Mouse (Mus musculus) heart, embryonic 15.5 days (tissue): Measurements from ENCODE around the gene Nr1d2. TPM values are rescaled to one million over a fixed set of nuclear protein-coding genes. Genes with fewer than 3 reads are reported as not detected.
"Not testable (repeated sequence)": the region's sequence is repeated elsewhere in the genome, so short reads cannot be mapped to it uniquely, and the experiment has no call there.

Source experiments
- ATAC-seq: fragments of 200-750 bp; cut with Nextera tagmentation; replicated peaks from 2 replicates; pipeline ENCODE4 v1.8.0; 2017; ENCODE audit warnings: low read depth, moderate TSS enrichment; ENCODE audit not compliant: insufficient number of reproducible peaks, insufficient read depth, low FRiP score
- H3K27ac ChIP-seq: fragments of 300-500 bp; sonication (generic); 2 replicates; pipeline ENCODE4 v1.5.1; 2015; ENCODE audit warnings: mild to moderate bottlenecking, inconsistent platforms
- H3K27me3 ChIP-seq: fragments of 300-500 bp; sonication (generic); 2 replicates; pipeline ENCODE4 v1.6.1; 2015; ENCODE audit warnings: inconsistent platforms
- H3K36me3 ChIP-seq: fragments of 300-500 bp; sonication (generic); 2 replicates; pipeline ENCODE4 v1.6.1; 2015; ENCODE audit warnings: mild to moderate bottlenecking, inconsistent platforms
- H3K4me1 ChIP-seq: fragments of 300-500 bp; sonication (generic); replicated peaks from 2 replicates; pipeline ENCODE4 v1.6.1; 2015; ENCODE audit warnings: inconsistent platforms
- H3K4me2 ChIP-seq: fragments of 300-500 bp; sonication (generic); 2 replicates; pipeline ENCODE4 v1.6.1; 2015; ENCODE audit warnings: inconsistent platforms, mild to moderate bottlenecking, moderate library complexity
- H3K4me3 ChIP-seq: fragments of 300-500 bp; sonication (generic); 2 replicates; pipeline ENCODE4 v1.5.1; 2015; ENCODE audit warnings: mild to moderate bottlenecking, inconsistent platforms
- H3K9ac ChIP-seq: fragments of 300-500 bp; sonication (generic); 2 replicates; pipeline ENCODE4 v1.6.1; 2015; ENCODE audit warnings: mild to moderate bottlenecking, inconsistent platforms
- H3K9me3 ChIP-seq: fragments of 300-500 bp; sonication (generic); replicated peaks from 2 replicates; pipeline ENCODE4 v1.6.1; 2016; ENCODE audit warnings: inconsistent platforms
- WGBS: fragments of 180-500 bp; shearing (Covaris S2); methylation state at CpG from one replicate; pipeline ENCODE4 v1.1.7; 2015; ENCODE audit warnings: mixed read lengths; 5-methylcytosine and 5-hydroxymethylcytosine counted together
- polyA plus RNA-seq: library from polyadenylated mRNA; unstranded; fragments of >200 nt; fragmentation: Nextera tagmentation; extraction: Ambion mirVana; gene quantifications from 2 replicates; pipeline ENCODE4 v1.2.1, GENCODE M21; 2015

Gene Nr1d2
- polyA plus RNA-seq, 1 experiment from 2014 or later = 11.3 TPM

DNA sequence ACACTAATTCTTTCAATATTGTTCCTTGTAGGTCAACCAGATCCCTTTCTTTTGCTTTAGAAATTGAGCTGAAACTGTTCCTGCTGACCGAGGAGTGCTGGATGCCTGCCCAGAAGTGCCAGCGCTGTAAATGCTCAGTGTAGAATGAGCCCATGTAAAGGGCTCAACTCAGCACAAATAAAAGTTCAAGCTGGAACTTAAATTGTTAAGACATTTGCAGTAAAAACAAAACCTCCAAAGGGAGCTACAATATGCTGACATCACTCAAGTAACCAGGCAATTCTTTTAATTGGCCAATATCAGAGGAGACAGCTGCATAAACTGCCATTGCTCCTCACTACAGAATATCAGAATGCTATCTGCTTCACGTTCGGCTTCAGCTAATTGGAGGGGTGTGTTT lies 24.5 kb upstream of the Nr1d2 start:
- Histone ChIP-seq H3K9ac (no peak overlapping the region), H3K4me1 (peaks cover 6% of the 10 kb centered on the region), H3K4me3 (no peak overlapping the region), H3K4me2 (no peak overlapping the region), H3K9me3 (no peaks in the 10 kb centered on the region), H3K27ac (peak overlapping the region; percentile 16; the same call in 1 of the 2 replicates), H3K27me3 (no peaks in the 10 kb centered on the region), H3K36me3 (peaks cover 20% of the 10 kb centered on the region)
- WGBS = 23% methylated on average over 4 of the region's 4 CpGs
- ATAC-seq = no peak

DNA sequence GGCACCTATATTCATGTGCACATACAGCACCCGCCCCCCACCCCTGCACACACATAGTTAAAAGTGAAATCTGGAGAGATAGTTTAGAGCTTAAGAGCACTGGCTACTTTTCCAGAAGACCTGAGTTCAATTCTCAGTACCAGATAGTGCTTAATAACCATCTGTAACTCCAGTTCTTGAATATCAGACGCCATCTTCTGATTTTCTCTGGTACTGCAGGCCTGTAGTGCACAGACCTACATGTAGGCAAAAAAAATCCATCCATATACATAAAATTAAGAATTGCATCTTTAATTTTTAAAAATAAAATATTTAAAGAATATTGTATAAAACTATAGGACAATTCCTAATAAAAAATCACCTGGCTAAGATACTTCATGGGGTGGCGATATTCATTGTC lies 22.3 kb upstream of the Nr1d2 start:
- 82% methylated on average over 3 of the region's 3 CpGs for WGBS
- H3K27ac ChIP-seq = no peak overlapping the region
- no peaks in the 10 kb centered on the region for H3K9me3 ChIP-seq
- H3K9ac ChIP-seq = no peak overlapping the region
- H3K4me1 ChIP-seq = peaks cover 6% of the 10 kb centered on the region
- H3K4me3 ChIP-seq = no peak overlapping the region
- no peaks in the 10 kb centered on the region for H3K27me3 ChIP-seq
- no peak for ATAC-seq
- H3K4me2 ChIP-seq = no peak overlapping the region
- no peaks in the 10 kb centered on the region for H3K36me3 ChIP-seq

DNA sequence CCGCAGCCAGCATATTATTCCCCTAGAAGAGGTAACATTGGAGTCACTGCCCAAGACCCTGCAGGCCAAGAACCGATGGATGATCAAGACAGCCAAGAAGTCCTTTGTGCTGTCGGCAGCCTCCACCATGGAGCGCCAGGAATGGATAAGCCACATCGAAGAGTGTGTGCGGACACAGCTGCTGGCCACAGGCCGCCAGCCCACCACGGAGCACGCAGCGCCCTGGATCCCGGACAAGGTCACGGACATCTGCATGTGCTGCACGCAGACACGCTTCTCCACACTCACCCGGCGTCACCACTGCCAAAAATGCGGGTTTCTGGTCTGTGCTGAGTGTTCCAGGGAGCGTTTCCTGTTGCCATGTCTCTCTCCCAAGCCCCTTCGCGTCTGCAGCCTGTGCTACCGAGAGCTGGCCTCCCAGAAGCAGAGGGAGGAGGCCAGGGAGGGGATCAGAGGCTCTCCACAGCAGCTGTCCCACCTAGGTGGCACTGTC lies 3.8 kb upstream of the Nr1d2 start:
- Histone ChIP-seq H3K9ac (no peak overlapping the region), H3K27ac (no peak overlapping the region), H3K4me1 (peaks cover 2% of the 10 kb centered on the region; the same call in 1 of the 2 replicates), H3K36me3 (no peaks in the 10 kb centered on the region), H3K4me2 (no peak overlapping the region), H3K27me3 (no peaks in the 10 kb centered on the region), H3K4me3 (no peak overlapping the region), H3K9me3 (no peaks in the 10 kb centered on the region)
- no peak for ATAC-seq
- WGBS = 74% methylated on average over 21 of the region's 21 CpGs

DNA sequence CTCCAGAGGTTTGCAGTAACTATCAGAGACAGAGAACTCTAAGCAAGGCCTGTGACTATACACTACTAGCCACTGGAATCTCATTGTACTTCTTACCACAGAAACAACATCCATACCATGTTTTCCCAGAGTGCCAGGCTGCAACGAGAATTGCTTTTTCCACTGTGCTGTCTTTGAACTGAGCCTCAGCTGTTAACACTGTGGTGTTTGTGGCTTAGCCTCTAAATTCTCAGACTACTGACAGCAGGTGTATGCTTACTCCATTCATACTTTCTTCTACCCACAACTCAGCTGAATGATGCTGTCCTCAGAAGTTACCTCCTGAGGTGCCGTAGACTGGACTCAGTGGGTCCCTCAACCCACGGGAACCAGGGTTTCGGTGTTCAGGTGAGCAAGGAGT lies 2.9 kb upstream of the Nr1d2 start:
- Histone ChIP-seq H3K36me3 (no peaks in the 10 kb centered on the region), H3K27me3 (no peaks in the 10 kb centered on the region), H3K9ac (no peak overlapping the region), H3K4me2 (no peak overlapping the region), H3K4me3 (no peak overlapping the region), H3K27ac (no peak overlapping the region), H3K9me3 (no peaks in the 10 kb centered on the region), H3K4me1 (peaks cover 8% of the 10 kb centered on the region; the same call in 1 of the 2 replicates)
- no peak for ATAC-seq
- 76% methylated on average over 4 of the region's 4 CpGs for WGBS

DNA sequence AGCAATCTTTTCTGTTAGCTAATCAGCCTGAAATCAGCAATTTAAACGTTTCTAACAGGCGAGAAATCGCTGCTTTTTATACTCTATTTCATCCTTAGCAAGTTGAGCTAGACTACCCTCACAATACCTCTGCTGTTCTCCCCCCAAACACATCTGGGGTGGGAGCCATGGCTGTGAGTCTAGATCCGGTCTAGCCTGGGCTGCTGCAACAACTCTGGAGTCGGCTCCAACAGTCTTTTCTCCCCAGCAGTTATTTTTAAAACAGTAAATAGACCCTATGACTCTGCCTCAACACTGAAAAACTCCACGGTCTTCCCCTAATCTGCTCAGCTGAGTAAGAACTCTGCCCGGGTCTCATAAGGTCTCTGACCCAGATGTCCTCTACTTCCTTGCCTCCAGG lies 1.2 kb upstream of the Nr1d2 start:
- no peak overlapping the region for H3K4me2 ChIP-seq
- no peaks in the 10 kb centered on the region for H3K36me3 ChIP-seq
- H3K27ac ChIP-seq = no peak overlapping the region
- H3K27me3 ChIP-seq = no peaks in the 10 kb centered on the region
- H3K4me3 ChIP-seq = no peak overlapping the region
- ATAC-seq = no peak
- H3K4me1 ChIP-seq = peaks cover 8% of the 10 kb centered on the region; the same call in 1 of the 2 replicates
- H3K9me3 ChIP-seq = no peaks in the 10 kb centered on the region
- no peak overlapping the region for H3K9ac ChIP-seq
- WGBS = 57% methylated on average over 7 of the region's 7 CpGs

DNA sequence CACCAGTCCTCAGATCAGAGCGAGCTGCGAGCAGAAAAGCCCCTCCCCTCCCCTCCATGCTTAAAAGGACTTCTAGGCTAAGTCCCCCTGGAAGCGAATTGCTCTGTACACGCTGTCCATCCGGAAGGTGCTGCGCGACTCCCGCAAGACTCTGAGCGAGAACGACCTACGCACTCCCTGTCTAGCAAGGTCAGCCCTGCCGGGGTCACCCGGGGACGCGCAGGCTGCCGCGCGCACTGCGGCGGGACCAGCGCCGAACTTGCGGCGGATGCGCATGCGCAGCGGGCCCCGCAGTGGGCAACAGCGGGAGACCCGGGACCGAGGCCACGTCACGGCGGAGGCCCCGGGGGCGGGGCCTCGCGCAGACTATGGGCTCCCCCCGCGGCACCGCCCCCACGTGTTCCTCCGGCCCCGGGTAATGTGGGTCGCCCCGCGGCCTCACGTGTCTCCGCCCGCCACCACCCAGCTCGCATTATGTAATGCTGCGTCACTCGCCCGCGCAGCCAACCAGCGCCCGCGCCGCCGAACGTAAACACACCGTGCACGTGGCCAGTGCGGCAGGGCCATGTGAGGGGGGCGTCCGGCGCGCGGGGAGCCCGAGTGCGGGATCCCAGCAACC lies 687 bp downstream of the Nr1d2 start:
- H3K36me3 ChIP-seq = no peaks in the 10 kb centered on the region
- peak overlapping the region; percentile 97 for H3K27ac ChIP-seq
- H3K9ac ChIP-seq = peak overlapping the region; percentile 80
- no peaks in the 10 kb centered on the region for H3K27me3 ChIP-seq
- peak; percentile 89 for ATAC-seq
- peak overlapping the region; percentile 82 for H3K4me3 ChIP-seq
- peaks cover 23% of the 10 kb centered on the region for H3K4me1 ChIP-seq
- under 1% methylated on average over 71 of the region's 71 CpGs for WGBS
- H3K9me3 ChIP-seq = no peaks in the 10 kb centered on the region
- H3K4me2 ChIP-seq = peak overlapping the region; percentile 83

DNA sequence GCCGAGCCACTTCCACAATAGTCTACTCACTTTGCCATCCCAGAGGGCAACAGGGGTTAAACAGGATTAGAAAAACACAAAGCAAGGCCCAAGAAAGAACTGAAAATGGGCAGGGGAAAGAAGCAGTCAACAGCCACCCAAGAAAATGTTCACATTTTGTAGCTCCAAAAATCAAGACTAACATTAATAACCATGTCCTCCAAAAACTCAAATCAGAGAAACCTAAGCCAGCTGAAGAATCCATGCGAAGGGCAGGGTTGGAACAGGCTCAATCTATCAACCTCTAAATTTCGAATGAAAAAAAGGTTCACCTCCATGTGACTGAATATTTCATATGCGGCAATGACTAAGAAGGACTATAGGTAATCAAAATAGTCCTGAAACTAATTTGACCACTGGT lies 1.5 kb downstream of the Nr1d2 start:
- H3K27me3 ChIP-seq = no peaks in the 10 kb centered on the region
- 70% methylated on average over 4 of the region's 4 CpGs for WGBS
- peak overlapping the region; percentile 83 for H3K4me2 ChIP-seq
- peak overlapping the region; percentile 80; the same call in 1 of the 2 replicates for H3K9ac ChIP-seq
- no peaks in the 10 kb centered on the region for H3K36me3 ChIP-seq
- H3K9me3 ChIP-seq = no peaks in the 10 kb centered on the region
- peaks cover 26% of the 10 kb centered on the region for H3K4me1 ChIP-seq
- peak overlapping the region; percentile 82; the same call in 1 of the 2 replicates for H3K4me3 ChIP-seq
- H3K27ac ChIP-seq = peak overlapping the region; percentile 97
- ATAC-seq = no peak

DNA sequence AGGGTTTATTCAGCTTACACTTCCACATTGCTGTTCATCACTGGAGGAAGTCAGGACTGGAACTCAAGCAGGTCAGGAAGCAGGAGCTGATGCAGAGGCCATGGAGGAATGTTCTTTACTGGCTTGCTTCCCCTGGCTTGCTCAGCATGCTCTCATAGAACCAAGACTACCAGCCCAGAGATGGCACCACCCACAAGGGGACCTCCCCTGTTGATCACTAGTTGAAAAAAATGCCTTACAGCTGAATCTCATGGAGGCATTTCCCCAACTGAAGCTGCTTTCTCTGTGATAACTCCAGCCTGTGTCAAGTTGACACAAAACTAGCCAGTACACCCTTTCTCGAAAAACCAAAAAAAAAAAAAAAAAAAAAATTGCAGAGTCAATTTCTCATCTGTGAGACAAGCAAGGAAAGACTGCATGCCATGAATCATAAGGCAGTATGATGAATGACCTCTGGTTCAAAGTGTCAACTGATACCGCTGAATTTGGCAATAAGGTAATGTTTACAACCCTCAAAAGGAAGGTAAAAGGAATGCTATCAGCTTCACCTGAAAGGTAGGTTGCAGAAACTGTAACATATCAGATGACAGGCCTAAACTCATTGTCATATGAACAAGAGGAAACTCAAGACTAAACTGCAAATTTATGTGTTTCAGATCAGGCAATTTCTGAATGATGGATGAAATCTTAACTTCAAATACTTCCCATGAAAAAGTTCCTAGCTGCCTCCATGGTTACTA lies 2.3 kb downstream of the Nr1d2 start:
- not testable (repeated sequence) for H3K36me3 ChIP-seq, ATAC-seq, H3K9ac ChIP-seq, H3K27ac ChIP-seq, H3K27me3 ChIP-seq, H3K4me2 ChIP-seq, H3K4me3 ChIP-seq, H3K9me3 ChIP-seq
- WGBS = 86% methylated on average over 2 of the region's 2 CpGs
- peaks cover 26% of the 10 kb centered on the region for H3K4me1 ChIP-seq

DNA sequence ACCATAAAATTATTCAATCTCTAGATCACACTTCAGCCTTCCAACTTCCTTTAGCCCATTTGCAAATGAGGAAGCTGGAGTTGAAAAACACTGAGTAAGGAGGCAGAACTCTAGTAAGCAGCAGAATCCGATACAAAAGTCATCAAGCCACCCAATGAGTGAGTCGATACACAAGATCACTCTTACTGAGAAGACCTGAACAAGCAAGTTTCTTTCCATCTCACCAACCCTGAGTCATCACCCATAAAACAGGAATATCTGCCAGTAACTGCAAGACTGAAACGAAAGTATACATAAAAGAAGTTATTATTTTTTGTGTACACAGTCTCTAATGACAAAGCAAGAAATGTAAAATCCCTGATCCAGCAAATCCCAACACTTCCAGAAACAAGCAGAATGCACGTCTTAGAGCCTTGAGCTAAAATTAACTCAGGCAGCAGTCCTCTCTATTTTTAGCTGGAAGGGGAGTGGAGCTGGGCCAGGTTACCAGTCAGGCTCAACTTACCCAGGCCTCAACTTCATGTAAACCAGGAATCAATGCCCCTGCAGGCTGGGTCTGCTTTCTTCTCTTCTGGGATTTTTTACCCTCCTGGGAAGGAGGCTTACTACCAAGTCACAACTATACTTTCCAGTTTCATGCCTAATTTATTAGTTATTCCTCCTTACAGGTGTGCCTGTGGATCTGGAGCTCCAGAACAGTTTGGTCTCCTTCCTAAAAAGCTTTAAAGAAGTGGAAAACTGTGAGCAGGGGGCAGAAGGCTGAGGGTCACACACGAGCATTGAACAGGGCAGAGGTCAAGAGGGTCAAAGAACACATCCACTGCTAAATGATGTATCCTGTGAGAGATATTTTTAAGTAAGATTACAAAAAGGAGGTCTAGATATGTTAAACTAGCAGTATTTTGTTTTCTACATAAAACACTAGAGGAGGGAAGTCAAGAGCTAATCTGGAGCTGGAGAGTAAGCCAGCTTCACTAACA lies 4.7 kb downstream of the Nr1d2 start:
- no peak for ATAC-seq
- H3K4me1 ChIP-seq = peaks cover 26% of the 10 kb centered on the region
- H3K36me3 ChIP-seq = no peaks in the 10 kb centered on the region
- no peaks in the 10 kb centered on the region for H3K27me3 ChIP-seq
- no peaks in the 10 kb centered on the region for H3K9me3 ChIP-seq
- 30% methylated on average over 5 of the region's 5 CpGs for WGBS
- H3K9ac ChIP-seq = peak overlapping the region; percentile 7; the same call in 1 of the 2 replicates
- peak overlapping the region; percentile 4; the same call in 1 of the 2 replicates for H3K4me3 ChIP-seq
- H3K27ac ChIP-seq = peak overlapping the region; percentile 91
- peak overlapping the region; percentile 43 for H3K4me2 ChIP-seq

DNA sequence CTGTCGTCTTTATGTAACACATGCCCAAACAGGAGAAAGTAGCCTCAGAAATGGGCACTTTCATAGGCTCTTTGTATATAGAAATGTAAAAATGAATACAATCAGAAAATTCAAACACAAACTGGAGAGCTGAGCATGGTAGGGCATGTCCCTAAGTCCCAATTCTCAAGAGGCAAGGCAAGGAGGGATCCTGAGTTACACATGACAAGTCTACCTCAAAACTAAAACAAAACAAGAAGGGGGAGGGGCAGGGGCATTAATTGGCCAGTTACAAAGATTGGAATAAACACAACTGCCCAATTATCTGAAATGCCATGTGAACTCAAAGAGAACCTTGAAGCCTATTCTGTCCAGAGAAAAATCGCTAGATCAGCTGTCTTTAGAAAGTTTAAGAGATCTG lies 5.9 kb downstream of the Nr1d2 start:
- Histone ChIP-seq H3K27me3 (no peaks in the 10 kb centered on the region), H3K4me2 (0 out of 2 replicates have a peak overlapping the region, but pooled peaks have one; percentile 43), H3K4me3 (no peak overlapping the region), H3K9me3 (no peaks in the 10 kb centered on the region), H3K36me3 (no peaks in the 10 kb centered on the region), H3K9ac (no peak overlapping the region), H3K27ac (peak overlapping the region; percentile 91), H3K4me1 (peaks cover 26% of the 10 kb centered on the region)
- ATAC-seq = no peak
- WGBS = 80% methylated on average over 2 of the region's 2 CpGs

DNA sequence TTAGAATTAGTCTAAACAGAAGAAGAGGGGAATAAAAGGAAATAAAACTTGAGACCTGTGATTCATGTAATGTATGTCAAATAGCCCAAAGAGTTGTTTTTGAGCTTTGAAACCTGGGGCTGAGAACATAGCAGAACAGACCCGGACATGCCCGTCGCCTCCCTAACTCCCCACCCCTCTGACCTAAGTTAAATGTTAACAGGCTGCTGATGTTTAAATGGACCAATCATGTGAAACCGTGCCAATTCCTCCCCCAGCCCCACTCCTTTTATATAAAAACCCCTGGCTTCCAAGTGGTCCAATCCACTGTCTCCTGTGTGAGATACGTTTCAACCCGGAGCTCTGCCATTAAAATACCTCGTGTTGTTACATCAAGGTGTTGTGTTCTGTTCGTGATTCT lies 7.1 kb downstream of the Nr1d2 start:
- not testable (repeated sequence) for H3K9me3 ChIP-seq

More for the DNA sequence above, 7.1 kb downstream of the Nr1d2 start:
- H3K36me3 ChIP-seq, H3K4me2 ChIP-seq, H3K27ac ChIP-seq, ATAC-seq, H3K9ac ChIP-seq, H3K4me3 ChIP-seq, H3K27me3 ChIP-seq: not testable (repeated sequence)
- H3K4me1 ChIP-seq = peaks cover 19% of the 10 kb centered on the region
- 90% methylated on average over 8 of the region's 8 CpGs for WGBS
